ENCODE assay signal across 18 mouse cellular contexts in the genomic region with DNA sequence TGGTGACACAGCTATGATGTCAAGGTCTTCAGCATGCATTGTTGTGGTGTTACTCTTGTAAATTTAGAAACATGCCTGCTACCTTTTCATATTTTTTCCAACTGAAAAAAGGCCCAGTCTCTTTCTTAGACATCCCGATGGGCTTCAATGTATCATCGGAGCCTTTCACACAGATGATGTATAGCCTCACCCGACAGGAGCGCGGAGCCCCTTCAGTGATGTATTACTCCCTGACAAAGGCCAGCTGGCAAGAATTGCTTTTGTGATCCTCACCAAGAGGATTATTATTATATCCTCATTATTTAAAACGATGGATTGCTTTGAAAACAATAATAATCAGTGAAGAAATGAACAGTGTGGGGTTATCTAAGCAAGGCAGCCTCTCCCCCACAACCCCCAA.
"Had no signal": no experiment of that assay in that cellular context is flagged by ENCODE, and none has a peak within 500 bp of the region (broad histone marks: within the 10 kb centered on the region; RNA-seq: fewer than 3 reads in every experiment).

No protein-coding gene starts in this region.

- H3K27me3 ChIP-seq: limb, embryonic 13.5 days; liver, embryonic 12.5 days; liver, embryonic 15.5 days; midbrain, embryonic 13.5 days; neural tube, embryonic 13.5 days had no signal

- H3K9me3 ChIP-seq: limb, embryonic 10.5 days; limb, embryonic 13.5 days; liver, embryonic 12.5 days; liver, embryonic 15.5 days; midbrain, embryonic 10.5 days; midbrain, embryonic 13.5 days had no signal

- H3K4me1 ChIP-seq: limb, embryonic 10.5 days; limb, embryonic 13.5 days; liver, embryonic 12.5 days; liver, embryonic 15.5 days; midbrain, embryonic 10.5 days; midbrain, embryonic 13.5 days; neural tube, embryonic 13.5 days had no signal

- H3K36me3 ChIP-seq: limb, embryonic 10.5 days; limb, embryonic 13.5 days; liver, embryonic 12.5 days; liver, embryonic 15.5 days; midbrain, embryonic 10.5 days; midbrain, embryonic 13.5 days; neural tube, embryonic 13.5 days had no signal

- H3K9ac ChIP-seq: limb, embryonic 13.5 days; liver, embryonic 12.5 days; liver, embryonic 15.5 days; midbrain, embryonic 13.5 days; neural tube, embryonic 13.5 days had no signal

- H3K27ac ChIP-seq: layer of hippocampus, adult 2 months; limb, embryonic 10.5 days; limb, embryonic 13.5 days; liver, embryonic 12.5 days; liver, embryonic 15.5 days; macrophage; midbrain, embryonic 10.5 days; midbrain, embryonic 13.5 days; neural tube, embryonic 13.5 days had no signal

- H3K4me2 ChIP-seq: limb, embryonic 13.5 days; liver, embryonic 12.5 days; liver, embryonic 15.5 days; midbrain, embryonic 13.5 days; neural tube, embryonic 13.5 days had no signal

- ATAC-seq: liver, embryonic 12.5 days; midbrain, embryonic 13.5 days had no signal

- H3K4me3 ChIP-seq: layer of hippocampus, adult 2 months; limb, embryonic 10.5 days; limb, embryonic 13.5 days; liver, embryonic 12.5 days; liver, embryonic 15.5 days; midbrain, embryonic 10.5 days; midbrain, embryonic 13.5 days; neural tube, embryonic 13.5 days had no signal

- DNase-seq: kidney, adult 18-20 months; kidney, adult 9 months; kidney, postnatal 10 days; layer of hippocampus, adult 9-11 months; liver; lung, adult 18-20 months; lung, postnatal 14 days; thymus, adult 18-20 months; thymus, postnatal 36 days had no signal
